Mouse (Mus musculus) MEL (cell line): ENCODE data around the gene Gtf2h5. TPM values are rescaled to one million over a fixed set of nuclear protein-coding genes. Genes with fewer than 3 reads are reported as not detected.

Experiments used
- DNase-seq: peaks from one replicate; pipeline ENCODE4 v3.0.0; 2011; ENCODE audit warnings: low read depth, low spot score
- H3K27ac ChIP-seq: 2 replicates; pipeline ENCODE4 v1.5.1; 2012; ENCODE audit warnings: low read depth, mild to moderate bottlenecking, control low read depth, low read length, moderate library complexity; ENCODE audit not compliant: control insufficient read depth
- H3K27me3 ChIP-seq, 2 experiments: fragments of 150-350 bp in 1 of 2; sonication (generic) in 1 of 2; 2 replicates each; pipeline ENCODE4 v1.6.1; 2012; ENCODE audit warnings: low read length in 2 of 2, mild to moderate bottlenecking in 2 of 2, improper control_type of control experiment in 1 of 2, moderate library complexity in 1 of 2; ENCODE audit not compliant: insufficient read depth in 2 of 2, control insufficient read depth in 1 of 2
- H3K36me3 ChIP-seq, 2 experiments: 2 replicates each; pipeline ENCODE4 v1.6.1; 2012 to 2014; ENCODE audit warnings: low read length in 2 of 2, improper control_type of control experiment in 1 of 2, inconsistent platforms in 1 of 2, mild to moderate bottlenecking in 1 of 2; ENCODE audit not compliant: insufficient read depth in 2 of 2, control insufficient read depth in 1 of 2
- H3K4me1 ChIP-seq, 2 experiments: fragments of 150-350 bp in 1 of 2; sonication (generic) in 1 of 2; 2 replicates each; pipeline ENCODE4 v1.6.1; 2012; ENCODE audit warnings: low read length in 2 of 2, improper control_type of control experiment in 1 of 2, mild to moderate bottlenecking in 1 of 2; ENCODE audit not compliant: insufficient read depth in 2 of 2, control insufficient read depth in 1 of 2
- H3K4me3 ChIP-seq, 2 experiments: fragments of 150-350 bp in 1 of 2; sonication (generic) in 1 of 2; 2 replicates each; pipeline ENCODE4 v1.5.1; 2012; ENCODE audit warnings: low read depth in 2 of 2, low read length in 2 of 2, mild to moderate bottlenecking in 2 of 2, moderate library complexity in 2 of 2, control low read depth in 1 of 2, improper control_type of control experiment in 1 of 2; ENCODE audit not compliant: control insufficient read depth in 1 of 2, insufficient read depth in 1 of 2
- H3K79me2 ChIP-seq: 2 replicates; pipeline ENCODE4 v1.6.1; 2012; ENCODE audit warnings: mild to moderate bottlenecking, low read length, moderate library complexity; ENCODE audit not compliant: control insufficient read depth, poor library complexity, insufficient read depth
- H3K9ac ChIP-seq: 2 replicates; pipeline ENCODE4 v1.6.1; 2012; ENCODE audit warnings: low read depth, mild to moderate bottlenecking, control low read depth, low read length, moderate library complexity; ENCODE audit not compliant: control insufficient read depth, poor library complexity, severe bottlenecking
- H3K9me3 ChIP-seq: fragments of 150-350 bp; sonication (generic); replicated peaks from 2 replicates; pipeline ENCODE4 v1.6.1; 2012; ENCODE audit warnings: mild to moderate bottlenecking, low read length, improper control_type of control experiment, moderate library complexity; ENCODE audit not compliant: insufficient read depth
- BHLHE40 ChIP-seq: IDR thresholded peaks from 2 replicates; pipeline ENCODE4 v1.6.1; 2012; ENCODE audit warnings: low read depth, mild to moderate bottlenecking, inconsistent platforms, low read length, improper control_type of control experiment, borderline replicate concordance
- E2F4 ChIP-seq: IDR thresholded peaks from 2 replicates; pipeline ENCODE4 v1.6.1; 2011; ENCODE audit warnings: low read depth, low read length, improper control_type of control experiment, borderline replicate concordance
- ELF1 ChIP-seq: IDR thresholded peaks from 2 replicates; pipeline ENCODE4 v1.6.1; 2014; ENCODE audit warnings: low read depth, mild to moderate bottlenecking, inconsistent platforms, low read length, improper control_type of control experiment, moderate library complexity
- EP300 ChIP-seq, 2 experiments: IDR thresholded peaks; 2 replicates each; pipeline ENCODE4 v1.6.1; 2011; ENCODE audit warnings: improper control_type of control experiment in 2 of 2, low read length in 2 of 2, low read depth in 1 of 2, mild to moderate bottlenecking in 1 of 2
- GABPA ChIP-seq: IDR thresholded peaks from 2 replicates; pipeline ENCODE4 v1.6.1; 2012; ENCODE audit warnings: low read depth, mild to moderate bottlenecking, inconsistent platforms, low read length, improper control_type of control experiment, moderate library complexity
- GATA1 ChIP-seq: IDR thresholded peaks from 2 replicates; pipeline ENCODE4 v1.6.1; 2011; ENCODE audit warnings: low read depth, low read length, improper control_type of control experiment
- HCFC1 ChIP-seq: IDR thresholded peaks from 2 replicates; pipeline ENCODE4 v1.6.1; 2012; ENCODE audit warnings: low read depth, mild to moderate bottlenecking, inconsistent platforms, low read length, improper control_type of control experiment, moderate library complexity
- KAT2A ChIP-seq: conservative IDR thresholded peaks from 2 replicates; pipeline ENCODE4 v1.6.1; 2012; ENCODE audit warnings: low read depth, low read length, improper control_type of control experiment, inconsistent platforms
- MAX ChIP-seq: IDR thresholded peaks from 2 replicates; pipeline ENCODE4 v1.6.1; 2011; ENCODE audit warnings: low read length, improper control_type of control experiment
- MAZ ChIP-seq: IDR thresholded peaks from 2 replicates; pipeline ENCODE4 v1.6.1; 2012; ENCODE audit warnings: low read depth, mild to moderate bottlenecking, inconsistent platforms, low read length, improper control_type of control experiment
- MEF2A ChIP-seq: IDR thresholded peaks from 2 replicates; pipeline ENCODE4 v1.6.1; 2014; ENCODE audit warnings: low read depth, mild to moderate bottlenecking, inconsistent platforms, low read length, improper control_type of control experiment; ENCODE audit not compliant: poor library complexity, insufficient replicate concordance, severe bottlenecking; ENCODE audit errors: extremely low read depth
- MXI1 ChIP-seq: IDR thresholded peaks from 2 replicates; pipeline ENCODE4 v1.6.1; 2011; ENCODE audit warnings: mild to moderate bottlenecking, low read depth, low read length, improper control_type of control experiment
- MYB ChIP-seq: IDR thresholded peaks from 2 replicates; pipeline ENCODE4 v1.6.1; 2011; ENCODE audit warnings: mild to moderate bottlenecking, low read depth, low read length, improper control_type of control experiment
- POLR2A ChIP-seq, 2 experiments: IDR thresholded peaks; 2 replicates each; pipeline ENCODE4 v1.6.1; 2011 to 2012; ENCODE audit warnings: low read length in 2 of 2, mild to moderate bottlenecking in 2 of 2, control low read depth in 1 of 2, improper control_type of control experiment in 1 of 2, low read depth in 1 of 2, moderate library complexity in 1 of 2; ENCODE audit not compliant: control insufficient read depth in 1 of 2, insufficient read depth in 1 of 2, poor library complexity in 1 of 2
- POLR2AphosphoS2 ChIP-seq: IDR thresholded peaks from 2 replicates; pipeline ENCODE4 v1.6.1; 2011; ENCODE audit warnings: low read length, improper control_type of control experiment
- RAD21 ChIP-seq: IDR thresholded peaks from 2 replicates; pipeline ENCODE4 v1.6.1; 2011; ENCODE audit warnings: mild to moderate bottlenecking, low read depth, low read length, improper control_type of control experiment
- RCOR1 ChIP-seq: IDR thresholded peaks from 2 replicates; pipeline ENCODE4 v1.6.1; 2012; ENCODE audit warnings: low read depth, mild to moderate bottlenecking, inconsistent platforms, low read length, improper control_type of control experiment
- SIN3A ChIP-seq: IDR thresholded peaks from 2 replicates; pipeline ENCODE4 v1.6.1; 2012; ENCODE audit warnings: low read length, improper control_type of control experiment, inconsistent platforms
- TBP ChIP-seq: IDR thresholded peaks from 2 replicates; pipeline ENCODE4 v1.8.0; 2011; ENCODE audit warnings: low read depth, low read length, improper control_type of control experiment
- TCF12 ChIP-seq: IDR thresholded peaks from 2 replicates; pipeline ENCODE4 v1.6.1; 2014; ENCODE audit warnings: low read depth, mild to moderate bottlenecking, inconsistent platforms, low read length, improper control_type of control experiment, moderate library complexity
- UBTF ChIP-seq: IDR thresholded peaks from 2 replicates; pipeline ENCODE4 v1.6.1; 2012; ENCODE audit warnings: low read depth, mild to moderate bottlenecking, inconsistent platforms, low read length, improper control_type of control experiment, moderate library complexity, borderline replicate concordance; ENCODE audit not compliant: insufficient read depth
- USF1 ChIP-seq: IDR thresholded peaks from 2 replicates; pipeline ENCODE4 v1.6.1; 2014; ENCODE audit warnings: low read depth, mild to moderate bottlenecking, inconsistent platforms, low read length, improper control_type of control experiment, moderate library complexity
- USF2 ChIP-seq, 2 experiments: IDR thresholded peaks; 2 replicates each; pipeline ENCODE4 v1.6.1; 2011 to 2012; ENCODE audit warnings: improper control_type of control experiment in 2 of 2, low read length in 2 of 2, borderline replicate concordance in 1 of 2, inconsistent platforms in 1 of 2, low read depth in 1 of 2, mild to moderate bottlenecking in 1 of 2; ENCODE audit not compliant: insufficient read depth in 1 of 2
- ZC3H11A ChIP-seq: IDR thresholded peaks from 2 replicates; pipeline ENCODE4 v1.6.1; 2012; ENCODE audit warnings: low read depth, mild to moderate bottlenecking, inconsistent platforms, low read length, improper control_type of control experiment
- ZKSCAN1 ChIP-seq: IDR thresholded peaks from 2 replicates; pipeline ENCODE4 v1.6.1; 2012; ENCODE audit warnings: low read depth, mild to moderate bottlenecking, inconsistent platforms, low read length, improper control_type of control experiment, moderate library complexity
- ZNF384 ChIP-seq: IDR thresholded peaks from 2 replicates; pipeline ENCODE4 v1.6.1; 2012; ENCODE audit warnings: low read depth, mild to moderate bottlenecking, inconsistent platforms, low read length, improper control_type of control experiment
- polyA plus RNA-seq, 2 experiments: library from polyadenylated mRNA; stranded (reverse) in 1 of 2; unstranded in 1 of 2; fragments of >175 nt in 1 of 2; fragments of >200 nt in 1 of 2; gene quantifications; 2 replicates each; pipeline versions ENCODE4 v1.2.1 to v1.2.4; 2012; ENCODE audit warnings: low replicate concordance in 2 of 2, low read depth in 1 of 2; ENCODE audit not compliant: insufficient read length in 2 of 2, insufficient read depth in 1 of 2, missing spikeins in 1 of 2
- total RNA-seq: library from RNA; depleted of rRNA; stranded (reverse); fragments of 300-350 nt; gene quantifications from 2 replicates; pipeline ENCODE4 v1.2.3, GENCODE M21; 2012

The Gtf2h5 gene
- total and polyA plus RNA-seq, 3 experiments = 78.3 to 90.9 TPM; not detected in 1

GRCm38 (mm10) chr17:6125441-6125840 lies 45.9 kb downstream of the Gtf2h5 start:
- Histone ChIP-seq H3K27me3 (no peaks in the 10 kb centered on the region), H3K27ac (no peak overlapping the region), H3K79me2 (no peaks in the 10 kb centered on the region), H3K4me1 (no peaks in the 10 kb centered on the region), H3K36me3 (peaks cover 0 to 4% of the 10 kb centered on the region in 2 experiments; a peak in 1 of 4 replicates), H3K4me3 (no peak overlapping the region), H3K9me3 (no peaks in the 10 kb centered on the region), H3K9ac (no peak overlapping the region)
- TF ChIP-seq ZC3H11A (no peak), MAX (no peak), POLR2A (IDR thresholded peaks at IDR 0.05; ENCODE audit: control insufficient read depth in 1 of 2, insufficient read depth in 1 of 2, low read depth in 1 of 2, low read length in 2 of 2, poor library complexity in 1 of 2) (no peak), GABPA (no peak)
- DNase-seq = no peak

GRCm38 (mm10) chr17:6128039-6128438 lies 48.5 kb downstream of the Gtf2h5 start:
- Histone ChIP-seq H3K27ac (no peak overlapping the region), H3K9ac (no peak overlapping the region), H3K4me1 (no peaks in the 10 kb centered on the region), H3K79me2 (no peaks in the 10 kb centered on the region), H3K9me3 (no peaks in the 10 kb centered on the region), H3K27me3 (no peaks in the 10 kb centered on the region), H3K36me3 (no peaks in the 10 kb centered on the region; a peak in 1 of 4 replicates), H3K4me3 (no peak overlapping the region)
- DNase-seq = no peak
- TF ChIP-seq ELF1 (no peak), ZC3H11A (no peak), RCOR1 (no peak), ZNF384 (no peak), BHLHE40 (no peak), TCF12 (no peak), MXI1 (no peak)

DNA sequence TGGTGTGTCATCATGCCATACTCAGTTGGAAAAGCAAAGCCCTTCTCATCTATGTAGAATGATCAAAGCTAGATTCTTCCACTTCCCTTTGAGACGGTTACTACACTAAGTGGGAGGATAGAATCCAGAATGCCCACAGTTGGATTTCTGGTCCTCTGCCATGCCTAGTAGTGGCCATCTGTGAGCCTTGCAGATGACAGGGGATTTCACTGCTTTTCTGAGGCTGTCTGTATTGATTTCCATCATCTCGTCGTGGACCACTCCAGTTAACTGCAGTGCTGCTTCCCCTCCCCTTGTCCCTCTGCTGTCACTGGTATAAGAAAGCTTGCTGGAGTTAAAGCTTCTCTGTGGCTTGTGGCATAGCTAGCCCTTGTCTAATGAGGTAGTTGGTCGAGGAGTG lies 49.8 kb downstream of the Gtf2h5 start:
- Histone ChIP-seq H3K9ac (no peak overlapping the region), H3K27ac (no peak overlapping the region), H3K27me3 (no peaks in the 10 kb centered on the region), H3K36me3 (no peaks in the 10 kb centered on the region; a peak in 1 of 4 replicates), H3K79me2 (no peaks in the 10 kb centered on the region), H3K9me3 (no peaks in the 10 kb centered on the region), H3K4me1 (no peaks in the 10 kb centered on the region), H3K4me3 (no peak overlapping the region)
- DNase-seq = no peak
- TF ChIP-seq HCFC1 (no peak), UBTF (no peak), MYB (no peak), POLR2AphosphoS2 (no peak), POLR2A (IDR thresholded peaks at IDR 0.05; ENCODE audit: control insufficient read depth in 1 of 2, insufficient read depth in 1 of 2, low read depth in 1 of 2, low read length in 2 of 2, poor library complexity in 1 of 2) (no peak), RAD21 (no peak), EP300 (IDR thresholded peaks at IDR 0.05; ENCODE audit: low read depth in 1 of 2, low read length in 2 of 2) (no peak), ZKSCAN1 (no peak), MAZ (no peak), SIN3A (no peak), TBP (no peak), MEF2A (no peak), USF2 (IDR thresholded peaks at IDR 0.05; ENCODE audit: borderline replicate concordance in 1 of 2, insufficient read depth in 1 of 2, low read depth in 1 of 2, low read length in 2 of 2) (no peak), KAT2A (no peak), GATA1 (no peak), RCOR1 (no peak), E2F4 (no peak), ZC3H11A (no peak), USF1 (no peak)
